Mouse (Mus musculus) urinary bladder, postnatal 4 days (tissue): ENCODE results near the gene Vmn1r35.
"Not testable (repeated sequence)": the region's sequence is repeated elsewhere in the genome, so short reads cannot be mapped to it uniquely, and the experiment has no call there.

Experiments used
- DNase-seq, 2 experiments: peaks; one replicate each; pipeline ENCODE4 v3.0.0; 2021 to 2022; ENCODE audit warnings: low spot score in 2 of 2

The Vmn1r35 gene

DNA sequence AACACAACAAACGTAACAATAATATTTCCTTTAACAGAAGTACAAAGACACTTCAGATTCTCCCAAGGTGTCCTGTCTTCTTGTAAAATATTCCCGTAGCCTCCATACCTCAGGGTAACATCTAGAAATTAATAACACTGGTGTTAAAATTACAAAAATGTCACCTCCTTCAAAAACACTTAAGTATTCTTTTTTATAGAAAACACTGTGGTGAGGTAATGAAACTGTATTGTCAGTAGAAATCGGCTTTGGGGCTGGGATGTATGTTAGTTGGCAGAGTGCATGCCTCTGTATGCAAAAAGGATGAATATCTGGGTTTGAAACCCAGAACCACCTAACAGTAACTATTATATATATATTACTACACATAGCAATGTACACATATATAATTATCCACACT lies at the start of gene Vmn1r35:
Vmn1r35 (minus strand) TSS at position 101 of the 400 bp plus-strand sequence.
- DNase-seq: no peak

DNA sequence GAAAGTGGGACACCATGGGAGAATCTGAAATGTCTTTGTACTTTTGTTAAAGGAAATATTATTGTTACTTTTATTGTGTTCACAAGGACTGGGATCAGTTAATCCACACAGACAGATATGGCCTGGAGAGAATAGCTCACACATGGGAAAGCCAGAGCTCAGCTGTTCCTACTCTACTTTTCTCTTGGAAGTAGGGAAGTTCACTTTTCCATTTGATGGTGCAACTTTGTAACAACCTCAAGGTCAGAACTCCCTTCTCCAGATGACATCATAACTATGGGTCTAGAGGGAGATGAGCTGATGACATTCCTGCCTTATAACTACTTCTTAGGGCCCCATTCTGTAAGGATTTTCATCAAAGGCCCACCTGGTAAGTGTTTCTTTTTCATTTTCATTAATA lies 43.4 kb upstream of the Vmn1r35 start, which contains the start of gene Vmn1r37:
Vmn1r37 (plus strand) TSS at position 301 of the 400 bp plus-strand sequence.
- DNase-seq: not testable (repeated sequence)

DNA sequence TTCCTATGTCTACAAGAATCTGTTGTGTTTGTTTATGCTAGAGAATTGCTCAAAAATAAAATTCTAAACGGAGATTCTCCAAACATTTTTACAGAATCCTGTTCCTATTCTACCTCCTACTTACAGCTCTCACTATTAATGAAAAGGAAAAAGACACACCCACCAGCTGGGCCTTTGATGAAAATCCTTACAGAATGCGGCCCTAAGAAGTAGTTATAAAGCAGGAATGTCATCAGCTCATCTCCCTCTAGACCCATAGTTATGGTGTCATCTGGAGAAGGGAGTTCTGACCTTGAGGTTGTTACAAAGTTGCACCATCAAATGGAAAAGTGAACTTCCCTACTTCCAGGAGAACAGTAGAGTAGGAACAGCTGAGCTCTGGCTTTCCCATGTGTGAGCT lies 33.4 kb upstream of the Vmn1r35 start, which contains the start of gene Vmn1r36:
Vmn1r36 (minus strand) TSS at position 101 of the 400 bp plus-strand sequence.
- not testable (repeated sequence) for DNase-seq

DNA sequence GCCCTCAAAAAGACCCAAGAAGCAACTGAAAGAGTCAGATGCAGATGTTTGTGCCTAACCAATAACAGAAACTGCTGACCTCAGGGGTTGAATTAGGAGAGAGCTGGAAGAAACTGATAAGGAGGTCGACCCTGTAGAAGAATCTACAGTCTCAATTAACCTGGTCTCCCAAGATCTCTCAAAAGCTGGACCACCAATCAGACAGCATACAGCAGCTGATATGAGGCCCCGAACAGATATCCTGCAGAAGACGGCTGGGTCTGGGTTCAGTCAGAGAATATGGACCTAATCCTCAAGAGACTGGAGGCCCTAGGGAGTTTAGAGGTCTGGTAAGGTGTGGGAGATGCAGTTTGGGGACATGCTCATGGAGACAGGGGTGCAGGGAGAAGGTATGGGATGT lies 28.1 kb upstream of the Vmn1r35 start:
- DNase-seq: no peak

DNA sequence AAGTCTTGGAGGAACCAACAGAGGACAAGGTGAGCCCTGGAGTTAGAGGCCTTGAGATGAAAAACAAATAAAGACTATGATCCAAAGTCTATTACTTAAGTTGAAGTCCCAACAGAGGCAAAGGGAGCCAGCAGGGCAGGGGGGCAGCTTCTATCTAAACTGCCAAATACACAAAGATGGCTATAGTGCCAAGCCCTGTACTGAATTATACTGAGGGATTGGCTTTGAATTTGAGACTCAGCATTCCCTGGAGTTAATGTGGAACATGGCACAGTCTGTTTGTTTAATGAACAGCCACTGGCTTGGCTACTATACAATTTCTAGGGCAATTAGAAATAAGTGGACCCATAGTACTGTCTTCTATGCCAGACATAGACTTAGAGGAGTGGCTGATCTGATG lies 23.2 kb upstream of the Vmn1r35 start:
- DNase-seq: no peak

DNA sequence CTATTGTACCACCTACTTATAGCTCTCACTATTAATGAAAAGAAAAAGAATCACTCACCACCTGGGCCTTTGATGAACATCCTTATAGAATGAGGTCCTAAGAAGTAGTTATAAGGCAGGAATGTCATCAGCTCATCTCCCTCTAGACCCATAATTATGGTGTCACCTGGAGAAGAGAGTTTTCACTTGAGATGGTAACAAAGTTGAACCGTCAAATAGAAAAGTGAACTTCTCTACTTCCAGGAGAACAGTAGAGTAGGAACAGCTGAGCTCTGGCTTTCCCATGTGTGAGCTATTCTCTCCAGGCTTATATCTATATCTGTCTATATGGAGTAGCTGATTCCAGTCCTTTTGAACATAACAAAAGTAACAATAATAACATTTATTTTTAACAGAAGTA lies 41.9 kb downstream of the Vmn1r35 start, which contains the start of gene Vmn1r34:
Vmn1r34 (minus strand) TSS at position 101 of the 400 bp plus-strand sequence.
- no peak for DNase-seq
